Mouse (Mus musculus): ENCODE results near the gene Serbp1. TPM values are rescaled to one million over a fixed set of nuclear protein-coding genes. Genes with fewer than 3 reads are reported as not detected.
"Not testable (repeated sequence)": the region's sequence is repeated elsewhere in the genome, so short reads cannot be mapped to it uniquely, and the experiment has no call there.

Gene Serbp1
- 100 to 1,000 TPM; 284 to 314 TPM for total RNA-seq (2021)

DNA sequence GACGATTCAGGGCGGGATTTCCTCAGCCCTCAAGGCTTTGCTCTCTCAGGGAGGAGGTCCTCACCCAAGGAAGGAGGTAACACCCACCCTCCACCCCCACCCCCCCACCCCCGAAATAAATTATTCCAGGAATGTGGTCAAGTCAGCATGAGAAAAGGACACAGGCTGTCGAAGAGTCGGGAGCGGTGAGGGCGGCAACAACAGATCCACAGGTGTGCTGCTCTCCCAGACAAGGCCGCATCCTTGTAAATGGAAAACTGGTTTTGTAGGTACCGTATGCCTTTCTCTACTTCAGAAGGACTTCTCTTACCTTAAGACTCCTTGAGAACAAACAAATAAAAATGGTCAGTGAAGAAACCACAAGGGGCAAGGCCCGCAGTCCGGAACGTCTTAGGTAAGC lies at the start of gene Serbp1:
Serbp1 (plus strand) TSS at position 200 of the 400 bp plus-strand sequence.
- intact Hi-C loops (cut with DNase I): no loop called here
- no peak for DNase-seq

DNA sequence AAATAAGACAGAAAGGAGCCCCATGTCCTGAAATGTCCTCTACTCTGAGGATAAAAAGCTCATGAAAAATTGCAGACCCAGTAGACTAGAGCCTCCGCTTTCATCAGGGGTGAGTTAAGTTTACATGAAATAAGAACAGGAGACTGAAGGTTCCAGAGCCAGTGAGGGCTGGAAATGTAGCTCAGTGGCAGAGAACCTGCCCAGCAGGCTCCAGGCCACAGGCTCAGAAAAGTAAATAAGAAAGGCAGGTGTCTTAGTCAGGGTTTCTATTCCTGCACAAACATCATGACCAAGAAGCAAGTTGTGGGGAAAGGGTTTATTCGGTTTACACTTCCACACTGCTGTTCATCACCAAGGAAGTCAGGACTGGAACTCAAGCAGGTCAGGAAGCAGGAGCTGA lies 44.4 kb upstream of the Serbp1 start:
- intact Hi-C loops (cut with DNase I): no loop called here

DNA sequence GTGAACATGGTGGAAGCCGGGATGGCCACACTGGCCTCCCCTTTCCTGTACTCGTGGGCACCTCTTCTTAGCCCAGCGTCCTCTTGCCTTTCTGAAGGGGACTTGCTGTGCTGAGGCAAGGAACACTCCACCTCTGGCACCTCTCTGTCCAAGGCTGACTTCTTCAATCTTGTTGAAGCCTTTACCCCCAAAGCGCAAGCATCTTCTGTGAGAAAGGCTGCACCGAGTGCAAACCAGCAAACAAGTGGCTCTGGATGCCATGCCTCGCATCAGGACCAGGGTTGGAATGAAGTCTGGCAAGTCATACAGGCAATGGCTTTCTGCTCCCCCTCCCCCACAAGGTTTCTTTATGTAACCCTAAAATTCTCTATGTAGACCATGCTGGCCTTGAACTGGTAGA lies 43.4 kb upstream of the Serbp1 start:
- intact Hi-C loops (cut with DNase I): loop anchor here (5.0 kb wide), 1 partner anchor 248 kb away; no protein-coding TSS in a partner anchor
- DNase-seq: no peak

More for the DNA sequence above, 44.4 kb upstream of the Serbp1 start:
- DNase-seq: no peak

DNA sequence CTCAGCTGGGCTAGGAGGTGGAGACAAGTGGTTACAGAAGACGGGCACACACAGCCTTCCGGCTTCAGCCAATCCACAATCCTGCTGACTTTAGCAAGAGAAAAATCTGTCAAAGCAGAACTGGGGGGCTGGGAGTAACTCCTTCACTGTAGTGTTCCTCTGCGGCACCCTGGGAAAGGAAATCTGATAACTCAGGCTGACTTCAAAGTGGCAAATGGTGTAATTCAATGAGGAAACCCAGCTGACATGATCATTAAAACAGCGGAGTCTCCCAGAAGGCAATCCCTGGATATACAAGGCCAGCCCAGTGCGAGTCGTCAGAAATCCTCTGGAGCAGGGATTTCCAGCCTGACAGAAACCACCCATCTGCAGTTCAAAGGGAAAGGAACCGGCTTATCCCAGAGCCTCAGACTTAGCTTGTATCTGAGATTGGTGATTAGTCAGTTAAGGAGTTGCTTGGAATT lies 42.8 kb upstream of the Serbp1 start:
- intact Hi-C loops (cut with DNase I): loop anchor here (5.0 kb wide), 1 partner anchor 247 kb away; no protein-coding TSS in a partner anchor
- no peak for DNase-seq

DNA sequence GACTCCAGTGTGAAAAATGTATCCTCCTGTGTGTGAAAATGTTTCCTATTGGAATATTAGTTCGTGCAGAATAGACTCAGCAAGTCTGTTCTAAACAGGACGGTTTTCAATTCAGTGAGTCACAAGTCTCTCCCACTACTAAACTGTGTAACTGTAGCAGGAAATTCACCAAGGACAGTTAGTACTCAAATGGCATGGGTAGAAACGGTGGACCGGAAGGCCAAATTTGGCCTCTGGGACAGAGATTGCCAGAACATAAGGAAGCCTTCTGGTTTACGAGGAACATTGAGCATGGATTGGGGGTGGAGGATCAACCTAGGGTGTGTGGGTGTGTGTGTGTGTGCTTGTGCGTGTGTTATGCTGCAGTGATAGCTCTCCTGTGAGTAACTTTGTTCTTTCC lies 41.2 kb upstream of the Serbp1 start:
- no peak for DNase-seq
- intact Hi-C loops (cut with DNase I): loop anchor here (5.0 kb wide), 1 partner anchor 245 kb away; no protein-coding TSS in a partner anchor

DNA sequence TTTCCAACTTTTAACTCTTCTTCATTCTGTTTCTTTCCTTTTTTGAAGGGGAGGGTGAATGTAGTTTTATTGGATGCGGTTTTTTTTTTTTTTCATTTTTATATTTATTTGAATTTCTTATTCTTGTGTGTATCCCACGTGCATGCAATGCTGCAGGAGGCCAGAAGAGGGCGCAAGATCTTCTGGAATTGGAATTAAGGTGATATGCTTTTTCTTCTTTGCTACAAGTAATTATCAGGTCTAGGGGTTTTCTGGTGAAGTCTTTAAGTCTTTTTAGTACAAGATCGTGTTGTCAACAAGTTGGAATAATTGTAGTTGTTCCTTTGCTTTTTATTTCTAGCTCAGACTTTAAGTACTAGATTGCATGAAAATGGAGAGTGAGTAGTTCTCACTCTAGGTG lies 39.9 kb upstream of the Serbp1 start:
- DNase-seq: peak; percentile 36
- intact Hi-C loops (cut with DNase I): loop anchor here (5.0 kb wide), 1 partner anchor 244 kb away; no protein-coding TSS in a partner anchor

DNA sequence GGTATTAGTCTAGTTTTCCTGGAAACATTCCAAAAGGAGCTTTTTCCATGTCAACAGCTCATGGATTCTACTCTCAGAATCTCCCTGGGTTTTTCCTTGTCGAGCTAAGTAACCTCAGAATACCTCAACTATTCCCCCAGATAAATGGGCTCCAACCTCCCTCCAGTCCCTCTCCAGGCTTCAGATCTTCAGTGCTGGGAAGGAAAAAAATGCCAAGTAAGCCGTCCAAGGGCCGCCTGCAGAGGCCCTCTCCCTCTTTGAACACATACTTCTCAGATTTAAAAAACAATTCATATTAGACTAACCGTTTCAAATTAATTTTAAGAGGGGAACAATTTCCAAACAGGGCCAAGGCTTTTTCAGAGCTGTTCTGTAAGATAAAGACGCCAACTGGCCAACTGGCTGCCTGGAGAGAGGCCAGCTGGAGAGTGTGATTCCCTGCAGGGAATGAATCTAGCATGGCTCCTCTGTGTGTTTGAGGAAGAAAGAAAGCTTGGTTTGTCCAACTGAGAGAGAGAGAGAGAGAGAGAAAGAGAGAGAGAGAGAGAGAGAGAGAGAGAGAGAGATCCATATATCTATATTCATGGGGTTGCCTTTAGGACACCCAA lies 37.2 kb upstream of the Serbp1 start:
- peak; percentile 75 for DNase-seq
- intact Hi-C loops (cut with DNase I): no loop called here

DNA sequence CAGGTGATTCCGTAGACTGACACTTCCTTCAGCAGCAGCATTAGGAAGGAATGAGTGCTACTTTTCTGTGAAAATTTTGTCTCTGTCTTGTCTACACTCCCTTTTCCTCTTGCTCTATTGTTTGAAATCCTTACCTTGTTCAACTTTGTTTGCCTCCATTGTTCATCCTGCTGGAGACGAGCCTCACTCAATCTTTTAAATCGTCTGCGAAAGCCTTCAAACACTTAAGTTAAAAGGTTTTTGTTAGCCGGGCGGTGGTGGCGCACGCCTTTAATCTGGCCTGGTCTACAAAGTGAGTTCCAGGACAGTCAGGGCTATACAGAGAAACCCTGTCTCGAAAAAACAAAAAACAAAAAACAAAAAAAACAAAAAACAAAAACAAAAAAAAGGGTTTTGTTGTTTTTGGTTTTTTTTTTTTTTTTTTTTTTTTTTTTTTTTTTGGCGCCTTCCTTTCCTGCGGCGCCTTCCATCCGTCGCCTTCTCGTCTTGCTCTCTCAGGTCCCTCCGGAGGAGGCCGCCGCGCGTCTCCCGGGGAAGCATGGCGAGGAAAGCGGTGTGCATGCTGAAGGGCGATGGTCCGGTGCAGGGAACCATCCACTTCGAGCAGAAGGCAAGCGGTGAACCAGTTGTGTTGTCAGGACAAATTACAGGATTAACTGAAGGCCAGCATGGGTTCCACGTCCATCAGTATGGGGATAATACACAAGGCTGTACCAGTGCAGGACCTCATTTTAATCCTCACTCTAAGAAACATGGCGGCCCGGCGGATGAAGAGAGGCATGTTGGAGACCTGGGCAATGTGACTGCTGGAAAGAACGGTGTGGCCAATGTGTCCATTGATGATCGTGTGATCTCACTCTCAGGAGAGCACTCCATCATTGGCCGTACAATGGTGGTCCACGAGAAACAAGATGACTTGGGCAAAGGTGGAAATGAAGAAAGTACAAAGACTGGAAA lies 32.6 kb upstream of the Serbp1 start:
- DNase-seq: no peak
- intact Hi-C loops (cut with DNase I): no loop called here

DNA sequence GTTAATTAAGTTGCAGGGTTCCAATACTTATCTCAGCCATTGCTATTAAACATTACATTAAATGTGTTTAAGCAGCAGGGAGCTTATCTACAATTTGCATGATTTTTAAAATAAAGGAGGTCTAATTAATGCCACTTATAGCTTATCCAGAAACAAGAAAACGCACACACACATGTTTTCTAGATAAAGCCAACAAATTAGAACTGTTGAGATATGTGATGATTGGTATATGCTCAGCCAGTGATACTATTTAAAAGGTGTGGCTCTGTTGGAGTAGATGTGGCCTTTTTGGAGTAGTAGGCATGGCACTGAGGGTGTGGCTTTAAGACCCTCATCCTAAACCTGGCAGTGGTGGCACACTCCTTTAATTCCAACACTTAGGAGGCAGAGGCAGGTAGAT lies 25.6 kb upstream of the Serbp1 start:
- intact Hi-C loops (cut with DNase I): no loop called here
- no peak for DNase-seq

DNA sequence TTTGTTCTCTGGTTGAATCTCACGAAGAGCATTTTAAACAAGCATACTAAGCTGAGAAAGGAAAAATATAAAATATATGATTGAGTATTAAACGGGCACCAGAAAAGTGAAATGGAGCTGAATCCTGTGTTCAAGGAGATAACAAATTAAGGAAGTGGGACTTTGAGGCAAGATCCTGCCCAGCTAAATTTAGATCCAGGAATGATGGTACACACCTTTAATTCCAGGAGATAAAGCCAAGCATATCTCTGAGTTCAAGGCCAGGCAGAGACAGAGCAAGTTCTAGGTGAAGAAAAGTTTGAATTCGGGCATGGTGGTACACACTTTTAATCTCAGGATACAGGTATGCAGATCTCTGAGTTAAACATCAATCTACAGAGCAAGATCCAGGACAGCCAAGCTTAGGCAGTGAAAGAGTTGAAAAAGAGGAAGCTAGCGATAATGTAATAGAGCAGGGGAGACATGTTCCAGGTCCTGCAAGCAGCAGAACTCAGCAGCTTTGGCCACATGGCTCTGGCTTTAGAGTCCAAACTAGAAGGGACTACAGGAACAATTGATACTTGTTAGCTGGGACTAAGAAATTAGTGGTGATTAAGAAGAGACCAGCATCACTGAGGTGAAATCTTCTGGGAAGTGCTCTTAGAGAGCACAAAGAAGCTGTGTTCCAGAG lies 24.4 kb upstream of the Serbp1 start:
- DNase-seq: no peak
- intact Hi-C loops (cut with DNase I): no loop called here

DNA sequence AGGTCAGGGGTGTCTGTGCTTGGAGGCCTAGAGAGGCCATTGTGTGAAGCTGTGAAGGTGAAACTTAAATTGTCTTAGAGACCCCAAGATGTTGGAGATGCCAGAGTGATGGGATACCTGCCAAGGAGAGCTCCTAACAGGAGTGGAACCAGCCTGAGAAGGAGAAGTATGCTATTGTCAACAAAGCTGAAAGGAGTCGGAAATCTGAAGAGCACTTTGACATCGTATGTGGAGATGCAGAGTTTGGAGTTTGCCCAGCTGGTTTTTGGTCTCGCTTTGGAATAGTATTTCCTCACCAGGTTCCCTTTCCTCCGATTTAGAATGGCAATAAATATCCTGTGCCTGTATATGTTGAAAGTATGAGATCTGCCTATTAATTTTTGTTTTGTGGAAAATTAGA lies 20.6 kb upstream of the Serbp1 start:
- intact Hi-C loops (cut with DNase I): no loop called here
- no peak for DNase-seq

DNA sequence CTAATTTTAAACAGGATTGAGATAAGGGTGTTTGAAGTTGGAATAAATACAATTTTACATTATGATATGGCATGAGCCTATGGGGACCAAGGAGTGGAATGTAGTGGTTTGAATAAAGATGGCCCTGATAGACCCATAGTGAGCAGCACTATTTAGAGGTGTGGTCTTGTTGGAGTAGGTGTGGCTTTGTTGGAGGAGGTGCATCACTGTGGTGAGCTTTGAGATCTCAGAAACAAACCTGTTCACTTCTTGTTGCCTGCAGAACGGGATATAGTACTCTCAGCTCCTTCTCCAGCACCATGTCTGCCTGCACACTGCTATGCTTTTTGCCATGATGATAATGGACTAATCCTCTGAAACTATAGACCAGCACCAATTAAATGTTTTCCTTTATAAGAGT lies 20.1 kb upstream of the Serbp1 start:
- DNase-seq: no peak
- intact Hi-C loops (cut with DNase I): no loop called here

DNA sequence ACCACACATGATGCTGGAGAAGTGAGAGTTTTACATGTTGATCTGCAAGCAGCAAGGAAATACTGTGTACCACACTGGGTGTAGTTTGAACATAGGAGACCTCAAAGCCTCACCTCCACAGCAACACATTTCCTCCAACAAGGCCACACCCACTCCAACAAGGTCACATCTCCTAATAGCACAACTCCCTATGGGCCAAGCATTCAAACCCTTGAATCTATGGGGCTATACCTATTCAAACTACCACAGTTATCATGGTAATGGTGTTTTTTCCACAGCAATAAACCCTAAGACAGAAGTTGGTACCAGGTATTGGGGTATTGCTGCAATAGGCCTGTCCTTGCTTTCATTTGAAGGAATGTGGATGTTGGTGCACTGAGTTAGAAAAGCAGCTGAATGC lies 19.4 kb upstream of the Serbp1 start:
- intact Hi-C loops (cut with DNase I): no loop called here
- DNase-seq: no peak

DNA sequence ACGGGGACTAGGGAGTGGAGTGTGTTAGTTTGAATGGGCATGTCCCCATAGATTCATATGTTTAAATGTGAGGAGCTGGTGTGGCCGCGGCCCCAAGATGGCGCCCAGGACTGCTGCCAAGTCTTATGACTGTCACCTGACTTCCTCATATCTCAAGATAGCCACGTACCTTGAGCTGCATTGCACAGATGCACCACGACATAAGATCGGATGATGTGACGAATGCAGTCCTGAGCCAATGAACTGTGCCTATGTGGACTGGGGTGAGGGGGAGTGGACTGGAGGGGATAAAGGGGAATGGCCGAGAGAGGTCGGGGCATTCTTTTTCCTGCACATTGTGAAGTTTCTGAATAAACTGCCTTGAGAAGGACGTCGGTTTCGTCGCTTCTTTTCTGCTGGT lies 18.0 kb upstream of the Serbp1 start:
- intact Hi-C loops (cut with DNase I); DNase-seq: not testable (repeated sequence)

DNA sequence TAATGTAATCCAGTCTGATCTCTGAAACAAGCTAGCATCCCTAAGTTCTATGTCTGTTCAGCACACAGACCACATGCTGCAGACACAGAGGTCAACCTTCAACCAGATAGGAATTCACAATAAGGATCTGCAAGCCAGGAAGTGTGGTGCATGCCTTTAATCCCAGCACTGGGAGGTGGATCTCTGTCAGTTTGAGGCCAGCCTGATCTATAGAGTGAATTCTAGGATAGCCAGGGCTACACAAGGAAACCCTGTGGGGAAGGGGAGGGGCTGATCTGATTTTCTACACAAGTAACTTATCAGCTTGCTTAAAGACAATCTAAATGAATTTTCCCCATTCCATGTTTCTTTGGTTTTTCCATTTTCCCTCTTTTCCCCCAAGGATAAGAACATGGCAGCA lies 17.2 kb upstream of the Serbp1 start:
- intact Hi-C loops (cut with DNase I): no loop called here
- no peak for DNase-seq

DNA sequence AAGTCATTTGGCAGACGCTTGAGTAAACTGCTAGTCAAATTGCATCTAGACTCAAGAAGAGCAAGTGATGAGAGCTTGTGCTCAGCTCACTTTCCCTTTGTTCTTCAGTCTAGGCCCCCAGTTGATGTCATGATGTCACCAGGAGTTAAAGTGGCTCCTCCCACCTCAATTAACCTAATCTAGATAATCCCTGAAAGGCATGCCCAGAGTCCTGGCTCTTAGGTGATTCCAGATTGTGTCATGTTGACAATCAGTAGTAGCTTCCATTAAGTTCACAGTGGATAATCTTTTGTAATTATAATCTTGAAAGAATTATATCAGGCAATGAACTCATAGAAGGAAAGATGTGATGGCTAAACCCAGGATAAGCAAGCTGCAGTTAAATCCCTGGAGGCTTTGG lies 14.9 kb upstream of the Serbp1 start:
- intact Hi-C loops (cut with DNase I): no loop called here
- DNase-seq: no peak

DNA sequence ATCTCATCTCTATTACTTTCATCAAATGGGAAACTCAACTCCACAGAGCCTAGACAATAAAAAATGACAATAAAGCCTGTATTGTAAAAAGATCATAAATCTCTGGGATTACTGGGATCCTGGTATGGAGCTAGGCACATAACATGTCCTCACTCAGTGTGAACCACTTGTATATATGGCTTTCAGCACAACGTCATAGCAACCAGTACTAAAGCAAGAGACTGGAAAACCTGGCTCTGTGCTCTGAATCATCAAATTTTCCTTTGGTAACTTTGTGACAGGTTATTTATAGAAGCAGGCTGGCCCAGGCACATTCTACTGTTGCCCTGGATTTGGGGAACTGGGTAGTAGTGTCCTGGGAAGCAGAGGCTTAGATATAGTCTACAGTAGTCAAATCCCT lies 14.5 kb upstream of the Serbp1 start:
- DNase-seq: no peak
- intact Hi-C loops (cut with DNase I): no loop called here

DNA sequence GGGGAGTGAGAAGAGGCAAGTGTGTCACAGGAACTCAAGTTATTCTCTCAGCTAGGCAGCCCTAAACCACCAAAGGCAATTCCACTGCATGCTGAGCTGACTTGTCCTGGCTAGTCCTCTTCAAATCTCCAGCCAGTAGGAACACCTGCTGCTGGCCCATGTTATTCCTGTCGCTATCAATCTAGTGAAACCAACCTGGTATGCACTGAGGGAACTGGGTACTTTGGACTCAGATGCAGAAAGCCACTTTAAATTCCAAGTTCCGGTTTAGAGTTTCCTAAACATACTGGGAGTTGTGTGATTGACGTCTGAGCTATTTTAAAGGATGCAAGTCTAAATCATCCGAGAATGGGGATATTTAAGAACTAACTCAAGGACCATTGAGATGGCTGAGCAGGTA lies 11.7 kb upstream of the Serbp1 start:
- DNase-seq: no peak
- intact Hi-C loops (cut with DNase I): no loop called here

DNA sequence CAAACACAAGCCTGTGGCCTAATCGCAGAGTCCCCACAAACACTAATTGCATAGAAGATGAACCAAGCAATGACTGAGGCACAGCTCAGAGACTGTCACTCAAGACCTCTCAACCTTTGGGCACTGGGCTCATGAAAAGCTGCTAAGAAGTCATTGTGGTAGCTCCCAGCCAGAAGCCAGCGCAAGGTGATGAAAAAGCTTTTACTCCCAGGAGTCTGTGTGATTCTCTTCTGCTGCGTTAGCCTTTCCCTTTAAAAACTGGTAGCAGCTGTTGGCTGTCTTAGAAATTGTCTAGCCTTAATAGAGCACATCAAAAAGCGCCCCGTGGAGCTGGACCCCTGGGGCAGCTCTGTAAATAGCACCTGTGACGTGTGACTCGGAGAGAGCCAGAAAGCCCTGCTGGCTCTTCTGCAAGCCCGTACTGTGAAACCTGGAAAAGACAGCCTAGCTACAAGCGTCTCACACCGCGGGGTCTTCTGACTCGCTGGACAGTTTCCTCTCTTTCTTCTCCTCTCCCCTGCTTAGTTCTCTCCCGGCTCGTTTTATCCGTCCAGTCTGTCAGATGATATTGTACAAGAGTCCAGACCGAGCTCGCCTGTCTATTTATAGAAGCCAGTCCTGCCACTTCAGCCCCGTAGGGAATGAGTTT lies 9.4 kb upstream of the Serbp1 start:
- DNase-seq: peak; percentile 59
- intact Hi-C loops (cut with DNase I): no loop called here

DNA sequence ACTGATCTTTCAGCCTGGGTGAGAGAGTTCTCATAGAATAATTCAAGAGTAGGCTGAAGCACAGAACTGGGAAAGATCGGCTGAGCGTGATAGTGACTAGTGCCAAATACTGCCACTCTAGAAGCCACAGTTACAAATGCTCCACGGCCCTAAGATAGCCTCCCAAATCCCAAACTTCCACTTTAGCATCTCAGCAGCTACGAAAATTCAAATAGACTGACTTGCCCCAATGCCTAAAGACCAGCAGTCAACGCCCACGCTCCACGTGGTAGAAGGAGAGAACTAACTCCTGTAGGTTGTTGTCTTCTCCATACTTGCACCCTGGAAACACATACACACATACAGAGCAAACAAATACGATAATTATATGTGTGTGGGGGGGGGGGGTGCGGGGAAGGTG lies 8.5 kb upstream of the Serbp1 start:
- intact Hi-C loops (cut with DNase I): no loop called here
- DNase-seq: no peak

Data from left cerebral cortex, postnatal 4 days (tissue).